Mouse (Mus musculus) T-cell, adult 66 days (primary cell): Measurements from ENCODE around the gene Pask. TPM values are rescaled to one million over a fixed set of nuclear protein-coding genes. Genes with fewer than 3 reads are reported as not detected.

Experiments
- total RNA-seq, 2 experiments: library from RNA; stranded (reverse); gene quantifications; 3 replicates in 1 of 2; 4 replicates in 1 of 2; pipeline ENCODE4 v1.2.4; 2023

The Pask gene
- 1 to 10 TPM; 1.8 to 3.1 TPM for total RNA-seq

DNA sequence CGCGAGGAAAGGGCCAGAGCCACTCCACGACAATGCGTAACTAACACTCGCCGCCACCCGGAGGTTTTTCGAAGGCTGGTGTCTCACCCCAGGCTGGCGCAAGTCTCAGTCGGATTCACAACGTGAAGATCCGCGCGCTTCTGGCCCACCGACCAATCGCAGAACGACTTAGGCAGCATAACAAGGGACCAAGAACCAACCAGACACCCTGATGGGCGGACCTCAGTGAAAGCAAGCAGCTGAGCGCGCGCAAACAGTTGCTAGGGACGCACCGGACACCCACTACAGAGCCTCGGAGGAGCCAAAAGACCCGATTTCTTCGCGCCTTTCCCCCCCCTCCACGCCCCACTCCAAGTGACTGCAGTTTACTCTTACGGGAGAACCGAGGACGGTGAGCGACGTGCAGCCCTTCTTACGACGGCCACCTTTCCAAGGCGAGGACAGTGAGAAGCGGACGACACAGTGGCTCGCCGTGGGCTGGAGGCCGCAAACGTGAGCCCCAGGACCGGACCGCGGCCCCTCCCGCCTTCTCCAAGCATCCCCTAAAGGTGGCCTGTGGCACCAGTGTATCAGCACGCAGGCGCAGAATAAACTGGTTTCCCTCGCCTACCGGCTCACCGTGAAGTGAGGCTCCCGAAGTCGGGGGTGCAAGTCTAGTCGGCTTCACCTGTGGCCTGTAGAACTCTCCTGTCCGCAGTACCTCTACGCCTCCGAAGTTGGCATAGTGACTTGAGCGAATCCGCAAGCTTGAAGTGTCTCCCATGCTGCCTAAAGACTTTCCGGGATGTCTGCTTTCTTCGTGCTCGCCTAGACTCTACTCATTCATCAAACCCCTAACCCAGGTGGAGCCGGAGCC, at the start of gene Pask, which contains the start of gene Ppp1r7:
Gene Pask (minus strand): TSS at position 835 of the 856 bp plus-strand sequence.
Gene Ppp1r7 (plus strand): TSS at position 207 of the 856 bp plus-strand sequence.

DNA sequence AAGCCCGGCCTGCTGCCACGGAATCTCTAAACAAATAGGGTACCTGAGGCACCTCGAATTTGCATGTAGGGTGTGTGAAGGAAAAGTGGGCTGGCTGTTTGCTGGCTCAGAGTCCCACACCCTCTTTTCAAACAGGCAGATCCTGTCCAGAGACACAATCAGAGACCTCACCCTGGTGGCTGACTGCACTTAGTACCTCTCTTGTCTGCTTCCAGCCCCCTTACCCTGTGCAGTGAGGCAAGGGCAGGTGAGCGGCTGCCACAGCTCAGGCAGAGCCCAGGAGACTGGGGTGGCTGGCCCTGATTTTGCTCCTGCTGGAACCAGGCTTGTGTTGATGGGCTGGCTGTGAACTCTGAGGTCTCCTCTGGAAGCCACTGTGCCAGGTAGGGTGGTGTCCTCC, 30.4 kb upstream of the Pask start, which contains the start of gene Ano7:
Gene Ano7 (plus strand): TSS at position 266 of the 400 bp plus-strand sequence.

DNA sequence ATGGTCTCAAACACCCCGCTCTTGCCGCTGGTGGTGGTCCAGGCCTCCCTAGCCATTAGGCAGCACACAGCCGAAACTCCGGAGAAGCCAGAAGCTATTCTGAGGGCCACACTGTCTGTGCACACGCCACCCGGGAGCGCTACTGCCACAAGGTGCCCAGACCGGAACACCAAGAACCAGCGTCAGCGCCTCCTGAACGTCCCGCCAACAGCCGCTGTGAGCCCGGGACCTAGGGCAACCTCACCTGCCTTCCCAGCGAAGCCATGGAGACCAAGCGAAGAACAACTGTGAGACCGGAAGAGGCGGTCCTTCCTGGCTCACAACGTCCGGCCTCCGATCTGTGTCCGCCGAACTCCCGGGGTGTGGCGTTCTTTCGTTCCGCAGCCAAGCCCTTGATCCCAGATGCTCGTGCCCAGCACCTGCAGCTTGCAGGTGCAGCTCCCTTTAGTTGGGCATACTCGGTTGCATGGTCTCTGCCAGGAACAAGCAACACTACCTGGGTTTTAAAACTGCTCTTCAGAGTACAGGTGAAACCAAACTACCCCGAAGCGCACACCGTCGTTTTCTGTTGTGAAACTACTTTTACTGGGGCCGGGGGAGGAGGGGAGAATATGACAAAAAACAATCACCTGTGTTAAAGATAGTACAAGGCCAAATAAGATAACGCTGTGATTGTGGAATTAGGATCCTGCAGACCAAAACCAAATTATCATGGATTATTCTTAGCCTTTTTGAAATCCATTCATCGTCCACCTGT, 37.5 kb downstream of the Pask start, which contains the start of gene Mterf4:
Gene Mterf4 (minus strand): TSS at position 335 of the 757 bp plus-strand sequence.

Other genes starting within 250 kb of the Pask start
- not detected for gene Kif1a, start 241.5 kb downstream of the Pask start, total RNA-seq
- not detected for gene Agxt, start 208.2 kb downstream of the Pask start, total RNA-seq
- not detected for gene 2310007B03Rik, start 182.5 kb downstream of the Pask start, total RNA-seq
- gene Crocc2, start 174.8 kb downstream of the Pask start, total RNA-seq = not detected
- under 1 TPM in 1 of 2 experiments, not detected in 1; 0.15 TPM for gene Sned1, start 107.6 kb downstream of the Pask start, total RNA-seq
- gene Mterf4, start 37.6 kb downstream of the Pask start, total RNA-seq = 10 to 100 TPM; 19.0 to 19.4 TPM
- gene Ppp1r7, start 628 bp downstream of the Pask start, total RNA-seq = 10 to 100 TPM; 25.9 to 34.8 TPM
- not detected for gene Ano7, start 30.4 kb upstream of the Pask start, total RNA-seq
- 100 to 1,000 TPM; 122 to 126 TPM for gene Hdlbp, start 135.3 kb upstream of the Pask start, total RNA-seq
- 1 to 10 TPM; 5.8 to 6.9 TPM for gene Farp2, start 168.6 kb upstream of the Pask start, total RNA-seq